Mouse (Mus musculus) fibroblast of lung, adult 2 months (primary cell): ENCODE measurements around the gene Med13.

Experiments
- DNase-seq: peaks from one replicate; pipeline ENCODE4 v3.0.0-alpha.2; 2011; ENCODE audit warnings: low read depth

The Med13 gene

DNA sequence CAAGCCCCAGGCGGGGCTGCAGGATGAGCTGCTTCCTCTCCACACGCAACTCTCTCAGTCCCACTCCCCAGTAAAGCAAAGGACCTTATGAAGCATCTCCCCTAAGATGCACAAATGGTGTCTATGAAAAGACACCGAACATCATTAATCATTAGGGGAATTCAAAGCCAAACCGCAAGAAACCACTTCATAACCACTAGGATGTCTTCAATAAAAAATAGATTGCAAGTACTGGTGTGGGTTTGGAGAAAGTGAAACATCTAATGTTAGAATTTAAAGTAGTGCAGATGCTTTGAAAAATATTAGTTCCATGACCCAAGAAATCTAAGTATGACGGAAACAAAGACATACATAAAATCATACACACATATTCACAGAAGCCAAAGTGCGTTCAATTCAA is 65.7 kb downstream of the Med13 start:
- DNase-seq: no peak

DNA sequence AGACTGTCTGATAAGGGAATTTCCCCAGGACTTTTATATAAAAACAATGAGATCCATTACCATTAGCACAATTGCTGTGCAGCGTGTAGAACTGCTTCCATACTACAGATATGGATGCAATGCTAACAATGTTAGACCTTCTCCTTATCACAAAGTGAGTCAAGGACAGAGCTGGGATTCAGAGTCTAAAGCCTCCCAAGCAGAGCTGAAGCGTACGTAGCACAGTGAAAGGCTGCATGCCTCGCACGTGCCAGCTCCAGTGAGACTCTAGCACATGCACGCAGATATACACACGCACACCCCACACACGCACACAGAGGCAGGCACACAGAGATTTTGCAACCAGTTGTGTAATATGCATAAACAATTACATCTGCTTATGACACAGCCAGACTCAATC is 71.7 kb downstream of the Med13 start:
- DNase-seq: no peak

DNA sequence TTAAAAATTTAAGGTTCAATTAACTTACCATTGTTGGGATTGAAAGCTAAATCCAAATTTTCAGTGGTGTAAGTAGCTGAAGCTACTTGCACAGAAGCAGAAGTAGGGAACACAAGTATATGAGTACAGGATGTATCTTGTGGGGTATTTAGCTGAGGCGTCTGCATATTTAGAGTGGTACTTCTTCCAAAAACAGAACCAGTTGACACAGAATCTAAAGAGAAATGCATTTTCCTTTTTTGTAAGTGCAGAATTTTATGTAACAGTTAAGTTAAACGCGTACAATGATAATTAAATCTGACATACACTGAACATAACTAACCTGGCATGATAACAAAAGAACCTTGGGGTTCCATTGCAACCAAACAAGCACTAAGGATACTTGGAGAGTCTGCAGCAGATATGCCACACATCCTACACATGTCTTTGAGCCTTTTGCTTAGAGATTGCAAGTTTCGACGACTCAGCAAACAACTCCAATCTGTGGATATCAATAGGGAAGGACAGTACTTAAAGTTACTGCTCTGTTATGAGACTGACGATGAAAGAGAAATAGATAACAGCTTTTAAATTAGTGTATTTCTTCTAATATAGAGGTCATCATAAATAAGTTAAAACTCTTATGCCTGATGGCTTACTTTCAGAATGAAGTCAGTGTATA is 78.8 kb downstream of the Med13 start:
- DNase-seq: no peak

GRCm38 (mm10) chr11:86257460-86258076 is 99.8 kb downstream of the Med13 start, which contains the start of gene Ints2:
TSS of gene Ints2 (minus strand) at chr11:86257575.
- peak; percentile 89 for DNase-seq

DNA sequence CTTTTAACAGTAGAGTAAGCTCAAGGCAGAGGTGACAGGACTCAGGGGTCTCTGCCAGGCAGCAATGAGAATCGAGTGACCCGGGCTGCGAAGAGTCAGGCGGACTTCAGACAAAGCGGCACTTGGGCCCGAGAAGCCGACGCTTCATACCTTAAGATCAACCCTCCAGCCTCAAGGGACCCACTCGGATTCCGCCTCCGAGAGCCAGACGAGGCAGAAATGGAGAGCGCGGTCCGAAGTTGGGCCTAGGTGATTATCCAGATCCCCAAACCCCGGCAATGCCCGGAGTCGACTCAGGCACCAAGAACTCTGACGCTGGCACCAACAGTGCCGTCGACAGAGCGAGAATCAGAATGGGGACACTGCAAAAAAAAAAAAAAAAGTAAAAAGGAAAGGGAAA is 100.3 kb downstream of the Med13 start:
- DNase-seq: no peak

GRCm38 (mm10) chr11:86253342-86253741 is 104.1 kb downstream of the Med13 start:
- no peak for DNase-seq

- DNase-seq: no peak
These were observed 125.0 kb downstream of the Med13 start for GRCm38 (mm10) chr11:86232446-86232845.

DNA sequence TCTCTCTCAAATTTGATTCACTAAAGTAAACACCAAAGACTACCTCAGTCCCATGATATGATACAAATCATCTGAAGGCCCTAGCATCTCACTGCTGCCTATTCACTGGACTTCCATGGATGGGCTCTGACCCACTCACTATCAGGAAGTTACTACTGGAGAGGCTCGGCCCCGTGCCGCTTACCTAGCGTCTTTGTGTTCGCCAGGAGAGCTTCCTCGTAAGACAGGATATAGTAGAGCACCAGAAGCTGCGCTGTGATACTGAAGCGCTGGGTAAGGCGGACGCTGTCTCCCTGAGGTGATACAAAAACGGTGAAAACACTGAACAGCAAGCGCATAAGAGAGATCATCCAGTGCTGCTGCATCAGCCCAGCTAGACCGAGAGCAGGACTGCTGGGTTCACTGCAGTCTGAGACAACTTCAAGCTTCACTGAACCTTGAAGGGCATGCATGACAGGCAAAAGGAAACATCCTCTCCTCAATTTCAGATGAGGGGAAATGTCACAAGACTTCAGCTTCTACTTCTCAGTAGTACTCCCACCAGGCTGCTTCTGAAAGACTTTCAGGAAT is 125.5 kb downstream of the Med13 start:
- DNase-seq: no peak

GRCm38 (mm10) chr11:86226646-86227180 is 130.7 kb downstream of the Med13 start:
- no peak for DNase-seq

DNA sequence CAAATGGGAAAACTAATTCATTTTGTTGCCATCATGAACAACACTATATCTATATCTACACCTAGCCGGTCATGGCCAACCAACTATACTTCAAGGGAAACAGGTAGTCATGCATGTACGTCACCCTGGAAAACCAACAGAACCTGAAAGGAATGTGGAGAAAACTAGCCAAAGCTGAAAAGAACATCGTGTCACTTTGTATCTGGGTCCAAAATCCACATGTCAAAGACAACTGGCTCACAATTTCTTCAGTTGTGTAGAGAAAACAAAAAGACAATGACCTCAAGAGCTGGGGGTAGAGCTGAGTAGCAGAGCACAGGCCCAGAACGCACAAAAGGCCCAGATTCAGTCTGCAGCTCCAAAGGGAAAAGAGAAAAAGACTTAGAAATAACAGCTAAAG is 131.6 kb downstream of the Med13 start:
- no peak for DNase-seq
